Mouse (Mus musculus) lung, postnatal 25 days (tissue): ENCODE results near the gene Lpp.

Source experiments
- DNase-seq: peaks from one replicate; pipeline ENCODE4 v3.0.0; 2022; ENCODE audit warnings: low spot score

The Lpp gene

GRCm38 (mm10) chr16:24392651-24393555 lies at the start of gene Lpp:
Lpp (plus strand) TSS chr16:24393507.
- DNase-seq, result peak; percentile 79

DNA sequence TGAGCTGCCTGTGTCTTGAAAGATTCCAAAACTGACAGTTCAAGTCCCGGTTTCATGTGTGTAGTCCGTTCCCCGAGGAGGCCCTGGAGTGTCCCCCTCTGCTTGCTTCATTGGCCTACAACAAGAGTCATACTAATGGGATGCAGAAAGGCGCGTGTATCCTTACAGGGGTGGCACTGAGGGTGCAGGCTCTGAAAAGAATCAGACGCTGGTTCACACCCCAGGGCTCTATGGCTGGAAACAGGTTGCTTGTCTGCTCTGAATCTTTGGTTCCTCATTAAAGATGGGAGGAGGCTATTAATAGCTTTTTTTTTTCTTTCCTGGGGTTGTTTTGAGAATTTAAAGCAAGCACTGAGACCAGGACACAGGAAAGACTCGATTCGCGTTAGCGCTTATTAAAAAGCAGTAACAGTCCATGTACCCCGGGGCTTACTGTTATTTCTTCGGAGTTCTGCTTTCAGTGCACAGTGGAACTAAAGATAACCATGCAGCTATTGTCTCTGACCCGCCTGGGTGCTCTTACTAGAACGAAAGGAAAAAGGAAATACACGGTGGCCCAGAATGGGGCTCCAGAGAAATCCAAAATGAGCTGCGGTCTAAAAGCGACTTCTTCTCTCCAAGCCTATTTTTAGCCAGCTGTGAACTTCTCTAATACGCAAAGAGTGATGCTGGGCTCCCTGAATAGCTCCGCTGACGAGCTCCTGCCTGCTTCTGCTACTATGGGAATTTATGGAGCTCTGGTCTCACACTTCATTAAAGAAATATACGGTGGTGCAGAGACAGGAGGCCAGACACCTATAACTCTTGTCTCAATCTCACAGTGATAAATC lies 45.5 kb upstream of the Lpp start:
- peak; percentile 34 for DNase-seq

DNA sequence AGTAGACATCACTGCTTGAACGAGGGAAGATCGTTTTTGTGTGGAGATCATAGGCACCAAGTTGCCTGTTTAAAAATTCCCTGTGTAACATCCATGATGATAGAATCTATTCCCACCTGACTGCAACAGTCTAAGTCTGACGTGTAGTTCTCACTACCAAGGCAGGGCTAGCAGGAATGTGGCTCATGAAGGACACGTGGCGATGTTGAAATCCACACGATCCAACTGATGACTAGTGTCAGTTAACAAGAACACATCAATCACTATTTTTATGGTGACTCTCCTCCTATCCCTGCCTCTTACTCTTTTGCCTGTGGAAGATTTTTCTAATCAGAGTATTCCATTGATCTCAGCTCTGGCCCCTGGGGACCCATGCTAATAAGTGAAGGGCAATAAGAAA lies 43.0 kb upstream of the Lpp start:
- no peak for DNase-seq

GRCm38 (mm10) chr16:24350751-24351150 lies 42.6 kb upstream of the Lpp start:
- no peak for DNase-seq

- no peak for DNase-seq
Measured at GRCm38 (mm10) chr16:24351811-24352210, 41.5 kb upstream of the Lpp start.

DNA sequence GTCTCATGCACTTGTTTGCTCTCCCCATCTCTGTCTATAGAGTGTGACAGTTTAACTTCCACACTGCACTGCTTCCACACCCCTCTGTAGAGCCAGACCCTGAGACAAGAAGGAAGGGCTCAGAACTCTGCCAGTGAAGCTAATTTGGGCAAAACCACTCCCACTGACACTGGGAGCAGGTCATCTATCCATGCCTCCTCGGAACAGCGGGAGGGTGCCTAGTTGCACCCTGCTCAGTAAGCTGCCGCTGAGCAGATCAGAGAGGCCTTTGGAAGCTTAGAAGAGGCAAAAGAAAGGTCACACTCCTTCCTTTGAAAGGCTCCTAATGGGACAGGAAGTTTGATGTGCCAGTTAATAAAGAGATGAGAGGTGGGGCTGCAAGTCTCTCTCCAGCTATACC lies 39.5 kb upstream of the Lpp start:
- DNase-seq, result no peak

GRCm38 (mm10) chr16:24361667-24362066 lies 31.6 kb upstream of the Lpp start:
- no peak for DNase-seq

GRCm38 (mm10) chr16:24364030-24364687 lies 29.1 kb upstream of the Lpp start:
- peak; percentile 35 for DNase-seq

DNA sequence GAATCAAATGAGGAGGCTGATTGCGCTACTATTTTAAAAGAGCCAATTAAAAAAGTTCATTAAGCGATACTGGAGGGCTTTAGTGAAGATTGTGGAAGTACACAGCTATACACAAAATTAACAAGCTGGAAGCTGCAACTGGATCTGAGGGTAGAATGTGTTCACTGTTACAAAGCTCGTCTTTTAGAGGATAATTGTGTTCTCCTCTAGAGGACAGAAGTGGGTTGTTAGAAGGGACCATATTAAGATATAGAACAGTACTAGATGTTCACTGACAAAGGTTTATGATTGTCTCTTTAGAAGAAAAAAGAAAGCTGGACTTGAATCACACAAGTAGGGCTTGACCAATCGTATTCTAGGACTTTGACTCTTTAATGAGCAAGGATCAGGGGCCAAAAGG lies 27.4 kb upstream of the Lpp start:
- DNase-seq, result no peak

DNA sequence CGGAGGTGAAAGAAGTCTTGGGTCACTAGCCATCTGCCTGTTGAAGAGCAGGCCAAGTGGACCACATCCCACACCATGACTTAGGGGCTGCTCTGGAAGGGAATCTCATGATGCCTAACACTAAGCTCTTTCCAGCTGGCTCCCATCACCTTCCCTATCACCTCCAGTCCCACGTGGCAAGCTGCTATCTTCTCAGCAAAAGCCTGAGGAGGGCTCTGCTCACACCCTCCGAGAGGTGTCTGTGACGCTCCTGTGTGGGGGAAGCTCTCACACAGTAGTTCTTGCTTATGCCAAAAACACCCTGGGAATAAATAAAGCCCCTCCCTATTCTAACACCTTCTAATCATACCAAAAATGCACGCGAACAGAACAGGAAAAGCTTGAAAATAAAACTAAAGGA lies 26.2 kb upstream of the Lpp start:
- DNase-seq, result no peak

DNA sequence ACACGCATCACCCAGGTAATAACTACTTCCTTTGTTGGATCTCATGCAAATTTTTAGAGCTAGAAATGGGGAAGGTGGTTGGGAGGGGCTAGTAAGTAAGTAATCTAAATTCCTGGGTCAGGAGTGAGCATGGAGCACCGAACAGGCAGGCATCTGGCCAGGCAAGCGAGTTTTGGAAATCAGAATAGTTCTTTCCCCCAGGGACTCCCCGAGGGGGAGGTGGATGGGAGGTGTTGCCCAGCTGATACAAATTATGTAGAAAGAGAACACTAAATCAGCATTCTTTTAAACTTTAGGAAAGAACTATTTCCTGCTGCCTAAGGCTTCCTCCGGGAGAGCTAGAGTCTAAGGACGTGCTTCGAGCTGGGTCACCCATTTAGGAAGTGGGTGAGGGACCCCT lies 25.8 kb upstream of the Lpp start:
- DNase-seq, result no peak

DNA sequence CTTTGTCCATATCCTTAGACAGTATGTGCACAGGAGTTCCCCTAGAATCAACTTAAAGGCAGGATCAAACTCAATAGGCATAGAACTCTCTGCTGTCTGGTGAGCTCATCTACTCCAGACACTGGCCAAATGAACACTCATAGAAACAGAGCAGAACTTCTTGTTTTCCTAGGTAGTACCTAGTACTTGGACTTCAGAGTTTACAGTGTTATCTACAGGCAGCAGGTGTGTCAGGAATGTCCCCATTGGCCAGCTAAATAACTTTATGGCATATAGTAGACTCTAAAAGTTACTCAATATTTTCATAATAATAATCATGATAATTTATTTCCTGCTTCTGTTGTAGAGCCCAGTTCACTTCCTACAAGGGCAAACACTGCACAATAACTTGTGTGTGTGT lies 16.8 kb upstream of the Lpp start:
- no peak for DNase-seq

DNA sequence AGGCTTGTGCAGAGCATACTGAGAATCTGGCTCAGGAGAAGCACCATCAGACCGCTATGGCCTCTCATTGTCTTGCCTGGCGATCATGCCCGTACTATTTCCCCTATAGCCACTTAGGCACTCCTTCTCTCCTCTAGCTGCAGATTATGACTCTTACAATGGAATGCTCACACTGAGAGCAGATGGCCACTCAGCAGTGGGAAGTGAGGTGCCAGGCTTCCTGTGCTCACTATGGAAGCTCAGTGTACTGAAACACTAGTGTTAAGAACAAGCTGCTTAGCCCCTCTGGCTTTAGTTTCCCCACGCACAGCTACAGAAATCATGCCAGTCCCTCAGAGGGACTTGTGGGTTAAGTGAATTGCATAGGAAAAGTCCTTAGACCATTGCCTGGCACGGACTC lies 2.7 kb upstream of the Lpp start:
- no peak for DNase-seq

DNA sequence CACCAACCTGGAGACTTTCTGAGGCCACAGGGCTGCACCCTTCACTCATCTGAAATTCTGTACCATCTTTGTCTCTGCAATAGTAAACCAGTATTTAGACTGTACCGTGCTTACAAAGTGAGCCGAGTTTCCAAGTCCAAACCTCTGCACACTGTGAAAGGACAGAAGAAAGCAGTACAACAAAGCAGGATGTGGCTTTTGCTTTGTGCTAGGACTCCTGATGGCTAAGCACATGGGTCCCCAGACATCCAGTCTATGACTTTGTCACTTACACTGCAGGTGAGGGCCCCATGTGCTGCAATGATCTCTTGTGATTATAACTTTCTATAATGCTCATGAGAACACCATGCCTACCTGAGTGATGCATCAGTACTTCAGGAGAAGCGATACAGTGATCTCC lies 2.2 kb upstream of the Lpp start:
- DNase-seq, result no peak

GRCm38 (mm10) chr16:24391901-24392300 lies 1.4 kb upstream of the Lpp start:
- DNase-seq, result no peak

DNA sequence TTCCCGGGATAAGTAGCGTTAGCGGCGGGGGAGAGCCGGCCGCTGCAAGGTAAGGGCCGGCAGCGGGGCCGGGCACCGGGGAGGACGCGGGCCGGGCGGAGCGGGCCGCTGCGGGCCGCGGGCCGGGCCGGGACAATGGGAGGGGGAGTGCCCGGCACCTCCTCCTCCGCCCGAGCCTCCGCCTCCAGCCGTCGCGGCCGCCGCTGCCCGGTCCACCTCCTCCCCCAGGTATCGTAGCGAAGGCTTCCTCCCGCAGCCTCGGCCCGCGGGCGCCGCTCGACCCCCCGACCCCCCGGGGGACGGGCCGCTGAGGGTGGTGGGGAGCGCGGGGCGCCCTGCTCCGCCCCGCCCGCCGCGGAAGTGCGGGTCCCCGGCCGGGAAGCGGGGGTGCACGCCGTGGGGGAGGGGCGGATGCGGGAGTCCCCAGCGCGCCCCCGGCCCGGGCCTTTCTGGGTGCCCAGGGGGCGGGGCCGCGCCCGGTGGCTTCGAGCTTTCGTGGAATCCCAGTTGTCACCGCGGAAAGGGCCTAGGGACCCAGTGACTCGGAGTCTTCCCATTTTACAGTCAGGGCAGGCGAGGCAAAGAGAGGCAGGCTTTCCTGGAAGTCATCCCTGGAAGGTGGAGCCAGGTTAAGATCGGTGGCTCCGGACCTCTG lies 376 bp downstream of the Lpp start:
- peak; percentile 69 for DNase-seq

- DNase-seq, result no peak
Measured at GRCm38 (mm10) chr16:24394211-24394991, 1.1 kb downstream of the Lpp start.

- no peak for DNase-seq
Measured at GRCm38 (mm10) chr16:24395100-24395499, 1.8 kb downstream of the Lpp start.

- no peak for DNase-seq
Measured at GRCm38 (mm10) chr16:24396504-24396903, 3.2 kb downstream of the Lpp start.

DNA sequence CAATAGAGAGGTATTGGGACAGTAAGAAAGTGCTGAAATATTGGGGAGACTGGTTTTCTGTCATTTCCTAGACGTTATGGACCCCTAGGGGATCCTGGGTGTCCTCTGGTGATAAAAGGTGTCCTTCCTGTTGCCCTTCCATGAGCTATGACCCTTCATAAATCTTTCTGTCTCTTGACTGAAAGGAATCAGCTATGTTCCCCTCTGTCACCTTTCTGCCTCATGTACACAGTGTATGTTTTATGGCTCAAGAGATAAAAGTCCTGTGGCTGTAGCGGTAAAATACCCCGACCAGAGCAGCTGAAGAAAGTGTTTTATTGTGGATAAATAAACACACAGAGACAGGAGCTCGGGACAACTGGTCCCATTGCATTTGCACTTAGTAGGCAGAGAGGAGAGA lies 5.2 kb downstream of the Lpp start:
- no peak for DNase-seq

- no peak for DNase-seq
Measured at GRCm38 (mm10) chr16:24398893-24399292, 5.6 kb downstream of the Lpp start.
